ENCODE assay signal across 10 mouse cellular contexts in genomic region chr7:132312396-132312795, GRCm38 (mm10). TPM values are rescaled to one million over a fixed set of nuclear protein-coding genes. Genes with fewer than 3 reads are reported as not detected.
A peak's percentile ranks its signal among the peaks of the same experiment; 100 is the strongest.
DNase-seq lines count a peak whose midpoint lies in the region; ATAC-seq lines count a peak whose summit lies in the region.
"Had no signal": no experiment of that assay in that cellular context is flagged by ENCODE, and none has a peak within 500 bp of the region (broad histone marks: within the 10 kb centered on the region; RNA-seq: fewer than 3 reads in every experiment).

No protein-coding gene starts in this region.

- WGBS in hindbrain, embryonic 16.5 days = 54% methylated on average over 8 of the region's 8 CpGs
- 76% methylated on average over 8 of the region's 8 CpGs for WGBS in hindbrain, embryonic 12.5 days

- no peak for ATAC-seq in hindbrain, embryonic 16.5 days
- no peak for ATAC-seq in hindbrain, embryonic 12.5 days (ENCODE audit: low FRiP score)
- ATAC-seq in inflammation-experienced regulatory T-cells, adult 6 months = no peak

- peaks cover 17% of the 10 kb centered on the region for H3K4me1 ChIP-seq in hindbrain, embryonic 16.5 days (ENCODE audit: control insufficient read depth, insufficient read depth, low read depth, low read length)
- H3K4me1 ChIP-seq in hindbrain, embryonic 12.5 days = peaks cover 52% of the 10 kb centered on the region

- H3K27me3 ChIP-seq in hindbrain, embryonic 16.5 days (replicated peaks; ENCODE audit: control insufficient read depth, insufficient read depth, low read length) = no peaks in the 10 kb centered on the region
- H3K27me3 ChIP-seq in hindbrain, embryonic 12.5 days = no peaks in the 10 kb centered on the region

- H3K9ac ChIP-seq in hindbrain, embryonic 16.5 days (ENCODE audit: low read depth, low read length) = no peak overlapping the region
- H3K9ac ChIP-seq in hindbrain, embryonic 12.5 days = no peak overlapping the region

- H3K27ac ChIP-seq in hindbrain, embryonic 16.5 days (ENCODE audit: low read depth, low read length) = no peak overlapping the region
- H3K27ac ChIP-seq in hindbrain, embryonic 12.5 days = no peak overlapping the region
- H3K27ac ChIP-seq: midbrain, embryonic 10.5 days had no signal

- H3K9me3 ChIP-seq in hindbrain, embryonic 16.5 days (ENCODE audit: control insufficient read depth, low read length) = no peaks in the 10 kb centered on the region
- H3K9me3 ChIP-seq in hindbrain, embryonic 12.5 days (replicated peaks) = no peaks in the 10 kb centered on the region
- H3K9me3 ChIP-seq: midbrain, embryonic 10.5 days had no signal

- H3K4me2 ChIP-seq in hindbrain, embryonic 16.5 days (ENCODE audit: low read length) = 0 out of 2 replicates have a peak overlapping the region, but pooled peaks have one; percentile 5
- no peak overlapping the region for H3K4me2 ChIP-seq in hindbrain, embryonic 12.5 days (replicated peaks)

- DNase-seq in ES-CJ7 (ENCODE audit: low read depth, low spot score) = peak; percentile 8
- DNase-seq in cerebellum, postnatal 25 days = peak; percentile 70 to 73
- peak; percentile 67 to 77 for DNase-seq in left cerebral cortex, postnatal 36 days (ENCODE audit: low spot score in 2 of 2)
- no peak for DNase-seq in ovary, postnatal 10 days (ENCODE audit: low spot score)
- DNase-seq in gastrocnemius, postnatal 4 days (ENCODE audit: low spot score in 2 of 2) = no peak
- DNase-seq: gastrocnemius, postnatal 36 days had no signal

- H3K36me3 ChIP-seq in hindbrain, embryonic 16.5 days (ENCODE audit: control insufficient read depth, insufficient read depth, low read length) = no peaks in the 10 kb centered on the region
- no peaks in the 10 kb centered on the region for H3K36me3 ChIP-seq in hindbrain, embryonic 12.5 days
- H3K36me3 ChIP-seq: midbrain, embryonic 10.5 days had no signal

- H3K4me3 ChIP-seq in hindbrain, embryonic 16.5 days (ENCODE audit: low read length) = no peak overlapping the region
- H3K4me3 ChIP-seq in hindbrain, embryonic 12.5 days = no peak overlapping the region
- H3K4me3 ChIP-seq: midbrain, embryonic 10.5 days had no signal

- intact Hi-C loops in left cerebral cortex, postnatal 36 days (cut with DNase I) = no loop called here

RNA-seq across cellular contexts. Expression of gene Chst15, which starts 4.6 kb away (rescaled TPM):
- polyA plus RNA-seq in hindbrain, embryonic 16.5 days (2015; fragmentation: Nextera tagmentation; extraction: Ambion mirVana) = 18.5 and 24.4 TPM in 2 replicates
- 28.6 and 29.8 TPM in 2 replicates for polyA plus RNA-seq in hindbrain, embryonic 12.5 days (2016; fragmentation: Nextera tagmentation; extraction: Ambion mirVana)
- 10 to 100 TPM; 38.1 to 49.1 TPM for total RNA-seq in left cerebral cortex, postnatal 36 days (2021)
- 1 to 10 TPM in 2 of 3 experiments, under 1 TPM in 1; 0.88 to 6.2 (median 4.8) TPM for polyA plus RNA-seq in inflammation-experienced regulatory T-cells, adult 6 months (2017; shearing (Covaris generic))
- 10 to 100 TPM; 11.6 to 12.0 TPM for total RNA-seq in gastrocnemius, postnatal 4 days (2021)

Comparison
In these comparisons a context has a peak if more than half of its experiments do, and no peak if none do; other contexts are left out.
1. DNase-seq: peak in ES-CJ7 (single experiment), cerebellum, postnatal 25 days (2 of 2) and left cerebral cortex, postnatal 36 days (2 of 2); none in ovary, postnatal 10 days (single experiment) and gastrocnemius, postnatal 4 days (0 of 2).